Mouse (Mus musculus) monocyte, adult 59 days (primary cell): ENCODE data around the gene Rabggta. TPM values are rescaled to one million over a fixed set of nuclear protein-coding genes. Genes with fewer than 3 reads are reported as not detected.

Source experiments
- total RNA-seq, 2 experiments: library from RNA; stranded (reverse); gene quantifications; one replicate each; pipeline ENCODE4 v1.2.4; 2023

Gene Rabggta
- total RNA-seq: 10 to 100 TPM; 45.5 to 46.2 TPM

DNA sequence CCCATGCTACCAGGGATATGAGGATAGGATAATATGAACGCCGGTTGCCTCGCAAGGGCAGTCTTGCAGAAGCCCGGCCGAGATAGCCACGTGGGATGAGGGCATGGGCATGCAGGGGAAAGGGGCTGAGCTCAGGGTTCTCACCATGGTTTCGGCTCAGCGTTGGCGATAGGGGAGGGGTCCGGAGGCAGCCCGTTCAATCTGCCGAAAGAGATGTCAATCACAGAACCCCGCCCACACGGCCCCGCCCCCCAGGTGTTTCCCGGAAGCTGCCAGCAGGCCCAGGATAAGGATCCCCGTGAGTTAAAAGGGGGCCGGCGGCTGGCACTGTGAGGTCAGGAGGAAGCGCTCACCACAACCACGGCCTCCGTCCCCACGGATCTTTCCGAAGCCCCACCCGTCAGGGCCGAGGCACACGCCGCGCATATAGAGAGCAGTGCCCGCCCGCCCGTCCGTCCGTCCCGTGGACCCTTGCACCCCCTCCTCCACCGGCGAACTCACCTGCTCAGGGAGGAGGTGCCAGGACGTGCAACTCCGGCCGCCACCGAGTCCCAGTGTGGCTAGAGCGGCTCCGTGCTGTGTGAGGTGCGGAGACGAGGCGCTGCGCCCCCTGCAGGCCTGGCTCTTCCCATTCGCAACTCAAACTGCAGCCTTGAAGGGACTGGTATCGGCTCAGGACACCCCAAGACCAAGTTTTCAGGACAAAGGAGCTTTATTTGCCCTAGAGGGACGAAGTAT lies at the start of gene Rabggta:
Gene Rabggta, minus strand, starts transcription at position 564 of the 738 bp plus-strand sequence.

DNA sequence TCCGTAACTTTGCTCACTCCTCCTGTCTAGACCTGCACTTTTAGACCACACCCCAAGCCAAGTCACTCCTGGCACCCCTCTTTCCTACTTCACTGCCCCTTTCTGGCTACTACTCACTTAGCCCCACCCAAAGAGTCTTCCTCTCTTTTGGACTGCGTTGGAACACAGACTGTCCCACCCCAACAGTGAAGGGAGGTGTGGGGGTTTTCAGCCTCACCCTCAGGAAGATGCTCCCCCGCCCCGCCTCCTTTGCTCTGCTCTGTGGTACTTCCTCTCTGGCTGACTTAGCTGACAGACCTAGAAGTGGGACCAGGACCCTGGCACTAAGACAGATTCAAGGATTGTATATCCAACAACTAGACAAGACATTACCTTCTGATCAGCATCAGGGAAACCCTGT lies 43.6 kb upstream of the Rabggta start, which contains the start of gene Ltb4r1:
Gene Ltb4r1, plus strand, starts transcription at position 267 of the 400 bp plus-strand sequence.

GRCm38 (mm10) chr14:55761163-55761562 lies 39.1 kb upstream of the Rabggta start, which contains the start of gene Ltb4r2:
Ltb4r2 (plus strand) TSS chr14:55761428.

DNA sequence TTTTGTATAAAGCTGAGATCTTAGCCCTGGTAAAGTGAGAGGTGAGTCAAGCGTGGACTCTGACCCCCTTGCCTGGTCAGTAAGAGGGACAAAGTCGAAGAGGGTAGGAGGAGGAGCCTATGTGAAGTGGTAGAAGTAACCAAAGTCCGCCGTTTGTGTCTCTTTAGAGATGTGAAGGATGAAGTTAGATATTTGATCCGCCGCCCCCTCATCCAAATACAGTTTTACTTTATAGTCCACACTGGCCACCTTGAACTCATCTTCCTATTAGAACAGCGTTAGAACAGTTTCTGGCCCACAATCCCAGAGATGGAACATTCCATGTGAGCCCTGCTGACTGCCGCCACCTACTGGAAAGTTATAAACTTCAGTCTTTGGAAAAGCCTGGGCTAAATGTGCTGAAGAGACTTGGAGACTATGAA lies 36.3 kb upstream of the Rabggta start, which contains the start of gene Cideb:
Gene Cideb, minus strand, starts transcription at position 96 of the 422 bp plus-strand sequence.

GRCm38 (mm10) chr14:55745180-55745860 lies 23.3 kb upstream of the Rabggta start, which contains the start of the genes Dhrs1 and Nop9:
Dhrs1 (minus strand) TSS chr14:55745690.
Nop9 (plus strand) TSS chr14:55745693.

GRCm38 (mm10) chr14:55713729-55714122 lies 8.3 kb downstream of the Rabggta start, which contains the start of gene Tgm1:
Tgm1 (minus strand) TSS chr14:55713926.

GRCm38 (mm10) chr14:55681160-55682117 lies 40.6 kb downstream of the Rabggta start, which contains the start of gene Tinf2:
Tinf2 (minus strand) TSS chr14:55681820.

DNA sequence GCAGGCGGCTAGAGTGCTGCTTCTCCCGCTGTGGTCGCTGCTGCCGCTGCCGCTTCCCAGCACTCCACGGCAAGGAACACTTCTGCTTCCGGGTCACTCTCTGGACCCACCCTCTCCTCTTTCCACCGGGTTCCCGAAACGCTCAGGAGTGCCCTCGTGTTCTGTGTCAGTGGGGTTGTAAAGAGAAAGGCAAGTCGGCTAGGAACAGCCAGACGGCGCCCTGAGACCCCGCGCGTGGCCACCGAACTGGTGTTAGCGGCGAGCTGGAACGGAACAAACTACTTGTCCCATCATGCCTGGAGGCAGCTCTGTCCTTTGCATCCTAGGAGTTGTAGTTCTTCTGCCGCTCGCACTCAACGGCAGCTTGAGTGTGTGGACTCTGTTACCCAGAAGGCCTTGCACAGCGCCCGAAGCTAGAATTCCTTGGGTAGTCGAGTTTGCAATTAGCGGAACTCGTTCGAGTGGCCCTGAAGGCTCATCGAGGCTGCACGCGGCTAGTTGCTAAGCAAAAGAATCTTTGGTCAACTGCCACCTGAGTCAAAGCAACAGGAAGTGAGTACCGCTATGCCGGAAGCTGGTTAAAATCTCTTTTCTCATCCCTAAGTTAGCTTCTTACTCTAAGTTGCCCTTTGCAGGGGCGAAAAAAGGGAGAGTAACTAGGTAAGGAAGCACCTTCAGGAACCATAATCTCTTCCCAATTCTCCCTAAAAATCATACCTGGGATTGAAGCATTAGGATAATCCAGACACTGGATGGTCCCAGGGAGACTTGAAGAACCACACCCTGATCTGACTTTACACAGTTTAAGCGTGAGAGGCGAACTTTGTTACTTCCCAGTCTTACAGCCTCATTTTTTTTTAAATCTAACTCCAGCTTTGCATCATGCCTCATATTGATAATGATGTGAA lies 50.0 kb downstream of the Rabggta start, which contains the start of the genes Gmpr2 and Nedd8:
Gene Gmpr2, plus strand, starts transcription at position 109 of the 908 bp plus-strand sequence.
Gene Nedd8, minus strand, starts transcription at position 292 of the 908 bp plus-strand sequence.

Other genes starting within 250 kb of the Rabggta start
- gene Dhrs4, start 243.5 kb downstream of the Rabggta start, total RNA-seq: 10 to 100 TPM; 31.1 to 38.8 TPM
- gene Carmil3, start 231.6 kb downstream of the Rabggta start, total RNA-seq: under 1 TPM; 0.26 to 0.58 TPM
- not detected for gene Cpne6, start 211.8 kb downstream of the Rabggta start, total RNA-seq
- not detected for gene Nrl, start 197.3 kb downstream of the Rabggta start, total RNA-seq
- gene Pck2, start 182.0 kb downstream of the Rabggta start, total RNA-seq: 10 to 100 TPM; 25.6 to 25.8 TPM
- gene Dcaf11, start 162.3 kb downstream of the Rabggta start, total RNA-seq: 10 to 100 TPM; 69.5 to 86.4 TPM
- gene A730061H03Rik, start 161.9 kb downstream of the Rabggta start, total RNA-seq: 1 to 10 TPM; 5.8 to 7.1 TPM
- gene Fitm1, start 146.6 kb downstream of the Rabggta start, total RNA-seq: not detected
- 100 to 1,000 TPM; 242 to 257 TPM for gene Psme1, start 144.1 kb downstream of the Rabggta start, total RNA-seq
- 10 to 100 TPM in 1 of 2 experiments, 1 to 10 TPM in 1; 7.3 to 11.2 TPM for gene Emc9, start 137.0 kb downstream of the Rabggta start, total RNA-seq
- gene Psme2, start 131.2 kb downstream of the Rabggta start, total RNA-seq: 100 to 1,000 TPM; 340 to 355 TPM
- 10 to 100 TPM; 72.7 to 87.7 TPM for gene Rnf31, start 130.6 kb downstream of the Rabggta start, total RNA-seq
- gene Irf9, start 118.7 kb downstream of the Rabggta start, total RNA-seq: 100 to 1,000 TPM; 103 to 113 TPM
- not detected for gene Rec8, start 104.2 kb downstream of the Rabggta start, total RNA-seq
- 10 to 100 TPM; 27.8 to 33.7 TPM for gene Ipo4, start 86.3 kb downstream of the Rabggta start, total RNA-seq
- gene Gm49378, start 84.4 kb downstream of the Rabggta start, total RNA-seq: 1 to 10 TPM; 2.0 to 3.1 TPM
- 10 to 100 TPM; 43.7 to 44.6 TPM for gene Tm9sf1, start 78.5 kb downstream of the Rabggta start, total RNA-seq
- gene Tssk4, start 72.1 kb downstream of the Rabggta start, total RNA-seq: 1 to 10 TPM; 2.0 to 2.1 TPM
- gene Mdp1, start 61.8 kb downstream of the Rabggta start, total RNA-seq: 10 to 100 TPM; 32.1 to 40.0 TPM
- 10 to 100 TPM; 26.1 to 29.0 TPM for gene Gmpr2, start 50.3 kb downstream of the Rabggta start, total RNA-seq
- gene Nedd8, start 50.1 kb downstream of the Rabggta start, total RNA-seq: 100 to 1,000 TPM; 227 to 260 TPM
- 10 to 100 TPM; 64.2 to 64.6 TPM for gene Tinf2, start 40.4 kb downstream of the Rabggta start, total RNA-seq
- 10 to 100 TPM; 12.0 to 21.3 TPM for gene Tgm1, start 8.3 kb downstream of the Rabggta start, total RNA-seq
- 10 to 100 TPM; 61.5 to 82.7 TPM for gene Dhrs1, start 23.4 kb upstream of the Rabggta start, total RNA-seq
- 10 to 100 TPM; 19.2 to 28.9 TPM for gene Nop9, start 23.4 kb upstream of the Rabggta start, total RNA-seq
- gene Cideb, start 36.2 kb upstream of the Rabggta start, total RNA-seq: under 1 TPM in 1 of 2 experiments, not detected in 1; 0.42 TPM
- under 1 TPM; 0.46 to 0.63 TPM for gene Ltb4r2, start 39.2 kb upstream of the Rabggta start, total RNA-seq
- 10 to 100 TPM; 57.1 to 61.8 TPM for gene Ltb4r1, start 43.7 kb upstream of the Rabggta start, total RNA-seq
- 1 to 10 TPM; 5.0 to 7.3 TPM for gene Adcy4, start 61.8 kb upstream of the Rabggta start, total RNA-seq
- gene Ripk3, start 66.6 kb upstream of the Rabggta start, total RNA-seq: 100 to 1,000 TPM; 113 to 122 TPM
- not detected for gene Nfatc4, start 100.9 kb upstream of the Rabggta start, total RNA-seq
- 1 to 10 TPM; 5.9 to 8.2 TPM for gene Nynrin, start 131.7 kb upstream of the Rabggta start, total RNA-seq
- under 1 TPM in 1 of 2 experiments, not detected in 1; 0.09 TPM for gene Cbln3, start 162.1 kb upstream of the Rabggta start, total RNA-seq
- 10 to 100 TPM; 51.6 to 59.0 TPM for gene Khnyn, start 162.7 kb upstream of the Rabggta start, total RNA-seq
- gene Sdr39u1, start 178.0 kb upstream of the Rabggta start, total RNA-seq: under 1 TPM; 0.88 to 0.97 TPM
- not detected for gene Cma1, start 222.4 kb upstream of the Rabggta start, total RNA-seq
- not detected for gene Cma2, start 228.7 kb upstream of the Rabggta start, total RNA-seq